Mouse (Mus musculus) midbrain, embryonic 11.5 days (tissue): Measurements from ENCODE around the gene Ankrd65. TPM values are rescaled to one million over a fixed set of nuclear protein-coding genes. Genes with fewer than 3 reads are reported as not detected.

Experiments used
- ATAC-seq: fragments of 200-750 bp; cut with Nextera tagmentation; 2 replicates; pipeline ENCODE4 v1.8.0; 2017; ENCODE audit warnings: moderate TSS enrichment, moderate library complexity; ENCODE audit not compliant: low FRiP score
- DNase-seq: peaks from one replicate; pipeline ENCODE4 v3.0.0; 2015; ENCODE audit warnings: low spot score; ENCODE audit errors: missing footprints
- H3K27ac ChIP-seq: fragments of 300-500 bp; sonication (generic); 2 replicates; pipeline ENCODE4 v1.5.1; 2014; ENCODE audit warnings: low read depth, low read length
- H3K27me3 ChIP-seq: fragments of 300-500 bp; sonication (generic); 2 replicates; pipeline ENCODE4 v1.6.1; 2014; ENCODE audit warnings: mild to moderate bottlenecking, low read length, moderate library complexity, mixed read lengths; ENCODE audit not compliant: control insufficient read depth, insufficient read depth
- H3K36me3 ChIP-seq: fragments of 300-500 bp; sonication (generic); 2 replicates; pipeline ENCODE4 v1.6.1; 2014; ENCODE audit warnings: mild to moderate bottlenecking, low read length, moderate library complexity, mixed read lengths; ENCODE audit not compliant: control insufficient read depth, insufficient read depth
- H3K4me1 ChIP-seq: fragments of 300-500 bp; sonication (generic); 2 replicates; pipeline ENCODE4 v1.6.1; 2014; ENCODE audit warnings: low read length; ENCODE audit not compliant: control insufficient read depth, insufficient read depth
- H3K4me2 ChIP-seq: fragments of 300-500 bp; sonication (generic); 2 replicates; pipeline ENCODE4 v1.6.1; 2014; ENCODE audit warnings: mild to moderate bottlenecking, moderate library complexity
- H3K4me3 ChIP-seq: fragments of 300-500 bp; sonication (generic); 2 replicates; pipeline ENCODE4 v1.5.1; 2014; ENCODE audit warnings: low read depth, low read length
- H3K9ac ChIP-seq: fragments of 300-500 bp; sonication (generic); 2 replicates; pipeline ENCODE4 v1.6.1; 2014; ENCODE audit warnings: low read length
- H3K9me3 ChIP-seq: fragments of 300-500 bp; sonication (generic); 2 replicates; pipeline ENCODE4 v1.6.1; 2016; ENCODE audit warnings: low read length; ENCODE audit not compliant: control insufficient read depth
- WGBS: fragments of 180-500 bp; shearing (Covaris S2); extraction: QIAGEN DNeasy Blood & Tissue Kit; methylation state at CpG from one replicate; pipeline ENCODE4 v1.1.7; 2014; 5-methylcytosine and 5-hydroxymethylcytosine counted together
- polyA plus RNA-seq: library from polyadenylated mRNA; unstranded; fragments of >200 nt; fragmentation: Nextera tagmentation; extraction: Ambion mirVana; gene quantifications from 2 replicates; pipeline ENCODE4 v1.2.1, GENCODE M21; 2014

Ankrd65 gene
- polyA plus RNA-seq, 1 experiment from 2014 or later = not detected

DNA sequence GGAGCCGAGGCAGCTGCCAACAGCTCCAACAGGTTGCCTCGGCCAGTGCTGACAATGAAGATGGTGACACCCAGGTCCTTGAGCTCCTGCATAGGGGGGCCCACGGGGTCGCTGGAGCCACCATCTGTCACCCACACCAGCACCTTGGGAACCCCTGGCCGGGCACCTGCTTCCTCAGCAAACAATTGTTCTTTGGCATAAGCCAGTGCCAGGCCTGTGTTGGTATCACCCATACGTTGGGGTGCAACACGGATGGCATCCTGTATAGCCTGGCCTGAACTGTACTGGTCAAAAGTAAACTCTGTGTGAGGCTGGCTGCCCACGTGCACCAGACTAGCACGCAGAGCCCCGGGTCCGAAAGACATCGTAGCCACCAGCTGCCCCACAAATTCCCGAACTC, 17.5 kb upstream of the Ankrd65 start:
- no peak for ATAC-seq
- H3K27me3 ChIP-seq = peaks cover 21% of the 10 kb centered on the region

DNA sequence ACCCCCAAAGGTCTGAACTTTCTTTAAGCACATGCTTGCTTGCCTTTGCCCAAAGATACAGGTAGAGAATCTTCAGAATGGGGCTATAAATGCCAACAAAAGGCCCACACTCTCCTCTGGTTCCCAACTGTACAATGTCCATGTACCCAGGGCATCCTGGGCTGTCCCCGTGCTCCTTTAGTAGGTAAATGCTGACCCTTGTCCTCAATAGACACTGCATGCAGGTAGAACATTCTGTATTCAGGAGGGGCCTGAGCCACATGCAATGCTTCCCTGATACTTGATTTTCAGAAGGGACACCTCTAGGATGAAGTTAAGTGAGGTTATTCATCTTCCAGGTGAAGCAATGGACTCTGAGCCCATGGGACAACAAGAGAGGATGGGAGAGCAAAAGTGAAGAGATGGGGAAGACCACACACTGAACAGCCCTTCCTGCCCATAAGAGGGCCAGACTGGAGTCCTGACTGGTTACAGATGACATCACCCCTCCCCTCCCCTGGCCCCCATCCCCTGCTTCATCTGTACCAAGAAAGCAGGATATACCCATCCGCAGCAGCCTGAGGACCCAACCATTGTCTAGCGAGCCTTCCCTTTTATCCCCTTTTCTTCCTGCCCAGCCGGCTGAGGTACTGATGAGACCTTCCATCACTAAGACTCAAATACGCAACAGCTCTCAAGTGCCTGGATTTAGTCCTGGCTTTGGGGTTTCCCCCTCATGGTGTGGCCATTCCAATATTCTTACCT, 16.7 kb upstream of the Ankrd65 start:
- H3K4me3 ChIP-seq = peak overlapping the region; percentile 33; the same call in 1 of the 2 replicates
- ATAC-seq = no peak
- 37% methylated on average over 5 of the region's 5 CpGs for WGBS
- H3K27me3 ChIP-seq = peaks cover 21% of the 10 kb centered on the region
- no peak overlapping the region for H3K9ac ChIP-seq
- DNase-seq = no peak
- no peaks in the 10 kb centered on the region for H3K9me3 ChIP-seq
- H3K4me1 ChIP-seq = peaks cover 12% of the 10 kb centered on the region
- H3K4me2 ChIP-seq = peak overlapping the region; percentile 51
- H3K27ac ChIP-seq = no peak overlapping the region
- H3K36me3 ChIP-seq = no peaks in the 10 kb centered on the region

More for the DNA sequence above, 17.5 kb upstream of the Ankrd65 start:
- DNase-seq = no peak
- Histone ChIP-seq H3K4me1 (peaks cover 12% of the 10 kb centered on the region), H3K36me3 (no peaks in the 10 kb centered on the region), H3K4me2 (no peak overlapping the region), H3K4me3 (no peak overlapping the region), H3K9me3 (no peaks in the 10 kb centered on the region), H3K9ac (no peak overlapping the region), H3K27ac (no peak overlapping the region)
- 90% methylated on average over 13 of the region's 13 CpGs for WGBS

DNA sequence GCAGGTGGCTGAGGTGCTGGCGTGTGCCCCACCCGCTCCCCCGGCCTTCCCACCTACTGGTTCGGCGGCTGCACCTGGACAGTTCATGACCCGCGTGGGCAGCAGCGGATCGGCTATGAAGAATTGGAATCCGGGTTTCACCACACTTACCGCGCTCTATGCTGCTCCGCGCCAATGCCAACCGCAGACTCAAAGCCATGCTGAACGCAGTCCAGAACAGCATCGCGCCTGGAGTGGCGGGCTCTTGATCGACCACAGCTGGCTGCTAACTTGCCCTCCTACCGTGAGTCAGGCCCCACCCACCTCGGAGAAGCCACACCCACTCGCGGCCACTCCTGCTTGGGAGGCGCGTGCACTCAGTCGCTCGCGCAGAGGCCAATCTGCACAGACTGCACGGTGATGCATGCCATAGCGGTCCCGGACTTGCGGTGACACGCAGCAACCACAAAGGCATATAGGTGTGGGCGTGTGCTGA, 15.9 kb upstream of the Ankrd65 start, which contains the start of gene Vwa1:
Gene Vwa1, minus strand, starts transcription at position 419 of the 475 bp plus-strand sequence.
- 4% methylated on average over 35 of the region's 35 CpGs for WGBS
- Histone ChIP-seq H3K27me3 (peaks cover 21% of the 10 kb centered on the region), H3K4me3 (peak within 1 kb of the TSS; percentile 33), H3K9me3 (no peaks in the 10 kb centered on the region), H3K36me3 (no peaks in the 10 kb centered on the region), H3K4me1 (peaks cover 12% of the 10 kb centered on the region), H3K4me2 (peak within 1 kb of the TSS; percentile 51), H3K27ac (no peak within 1 kb of the TSS), H3K9ac (peak within 1 kb of the TSS; percentile 42)
- ATAC-seq = peak; percentile 41
- DNase-seq = peak; percentile 95

DNA sequence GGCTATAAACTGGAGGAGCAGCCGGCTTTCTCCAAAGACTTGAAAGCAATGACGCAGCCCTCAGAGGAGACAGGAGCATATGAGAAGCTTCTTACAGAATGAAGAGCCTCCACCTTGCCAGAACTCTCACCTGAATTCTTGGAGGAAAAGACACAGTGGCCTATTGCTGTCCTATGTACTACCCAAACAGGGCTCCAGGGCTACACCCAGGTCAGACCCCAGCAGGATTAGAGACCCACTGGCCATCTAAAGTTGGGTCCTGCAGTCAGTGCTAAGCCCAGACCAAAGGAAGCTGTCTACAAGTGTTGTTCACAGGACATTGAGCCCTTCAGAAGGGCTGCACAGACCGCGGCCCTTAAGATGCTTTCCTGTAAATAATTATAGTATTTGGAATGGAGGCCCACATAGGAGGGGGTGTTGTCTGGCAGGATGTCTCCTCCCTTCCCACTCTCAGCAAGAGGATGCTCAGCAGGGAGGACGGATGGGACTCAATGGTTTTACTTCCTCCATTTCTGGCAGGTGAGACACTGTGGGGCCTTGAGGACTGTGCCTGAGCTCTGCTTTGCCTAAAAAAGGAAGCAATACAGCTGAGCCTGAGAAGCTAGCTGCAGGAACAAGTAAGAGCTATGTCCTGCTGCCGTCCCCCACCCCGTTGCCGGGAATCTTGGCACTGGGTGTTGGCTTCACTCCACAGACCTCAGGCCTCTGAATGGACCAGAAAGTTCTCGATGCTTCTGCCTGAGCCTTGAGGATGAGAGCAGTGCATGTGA, 15.1 kb upstream of the Ankrd65 start:
- no peak overlapping the region for H3K27ac ChIP-seq

DNA sequence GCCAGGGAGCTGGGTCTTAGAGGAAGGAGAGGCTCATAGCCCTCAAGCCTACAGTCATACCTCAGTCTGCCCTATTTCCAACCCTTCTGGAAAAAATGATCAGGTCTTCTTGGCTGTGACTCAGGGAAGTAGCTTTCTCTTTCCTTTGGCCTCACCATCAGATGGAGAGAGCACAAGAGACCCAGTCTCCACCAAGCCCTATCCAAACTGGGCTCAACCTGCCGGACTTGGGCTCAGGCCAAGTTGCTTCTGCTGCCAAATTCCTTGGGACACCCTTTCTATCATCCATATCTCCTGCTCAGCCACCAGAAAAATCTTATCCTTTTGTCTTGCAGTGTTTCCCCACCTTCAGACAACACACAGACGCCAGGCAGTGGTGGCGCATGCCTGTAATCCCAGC, 14.4 kb upstream of the Ankrd65 start:
- DNase-seq = no peak
- peaks cover 21% of the 10 kb centered on the region for H3K27me3 ChIP-seq
- H3K4me3 ChIP-seq = no peak overlapping the region
- H3K9ac ChIP-seq = no peak overlapping the region
- no peaks in the 10 kb centered on the region for H3K9me3 ChIP-seq
- H3K4me1 ChIP-seq = peaks cover 7% of the 10 kb centered on the region; the same call in 1 of the 2 replicates
- no peak for ATAC-seq
- WGBS = 73% methylated on average over 3 of the region's 3 CpGs
- no peak overlapping the region; the same call in 1 of the 2 replicates for H3K27ac ChIP-seq
- no peak overlapping the region for H3K4me2 ChIP-seq
- H3K36me3 ChIP-seq = no peaks in the 10 kb centered on the region

More for the DNA sequence above, 15.1 kb upstream of the Ankrd65 start:
- Histone ChIP-seq H3K27me3 (peaks cover 21% of the 10 kb centered on the region), H3K4me3 (no peak overlapping the region), H3K9ac (peak overlapping the region; percentile 42; the same call in 1 of the 2 replicates), H3K4me2 (peak overlapping the region; percentile 51; the same call in 1 of the 2 replicates), H3K4me1 (peaks cover 10% of the 10 kb centered on the region), H3K9me3 (no peaks in the 10 kb centered on the region), H3K36me3 (no peaks in the 10 kb centered on the region)
- DNase-seq = no peak
- no peak for ATAC-seq
- WGBS = 63% methylated on average over 9 of the region's 9 CpGs

DNA sequence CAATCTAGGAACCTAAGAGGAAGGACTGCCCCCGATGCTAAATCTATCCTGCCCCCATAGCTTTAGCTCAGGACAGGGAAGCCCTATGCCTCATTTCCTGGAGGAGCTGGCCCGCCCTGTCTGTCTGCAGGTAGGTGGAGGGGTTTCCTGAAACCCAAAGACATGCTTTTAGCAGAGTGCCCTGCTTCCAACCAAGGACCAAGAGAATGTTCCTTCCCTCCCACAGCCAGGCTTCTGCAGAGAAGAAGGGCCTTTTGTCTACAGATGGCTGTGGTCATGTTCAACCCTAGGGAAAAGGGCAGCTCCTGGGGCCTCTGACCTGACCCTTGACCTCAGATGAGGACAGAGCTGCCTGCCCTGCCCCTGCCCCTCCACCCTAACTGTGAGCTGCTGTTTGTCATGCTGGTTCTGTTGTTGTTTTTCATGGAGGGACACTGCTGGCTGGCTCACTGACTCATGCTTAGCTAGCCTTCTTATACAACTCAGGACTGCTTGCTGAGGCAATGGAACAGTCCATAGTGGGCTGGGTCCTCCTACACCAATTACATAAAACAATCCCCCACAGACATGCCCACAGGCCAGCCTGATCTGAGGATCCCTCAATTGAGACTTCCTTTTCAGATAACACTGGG, 13.4 kb upstream of the Ankrd65 start:
- Histone ChIP-seq H3K27me3 (peaks cover 21% of the 10 kb centered on the region), H3K4me2 (no peak overlapping the region), H3K4me1 (peaks cover 7% of the 10 kb centered on the region; the same call in 1 of the 2 replicates), H3K27ac (no peak overlapping the region), H3K9me3 (no peaks in the 10 kb centered on the region), H3K36me3 (no peaks in the 10 kb centered on the region), H3K4me3 (no peak overlapping the region), H3K9ac (no peak overlapping the region)
- 30% methylated on average over 2 of the region's 2 CpGs for whole genome bisulfite sequencing
- DNase-seq (no peak), ATAC-seq (no peak)

DNA sequence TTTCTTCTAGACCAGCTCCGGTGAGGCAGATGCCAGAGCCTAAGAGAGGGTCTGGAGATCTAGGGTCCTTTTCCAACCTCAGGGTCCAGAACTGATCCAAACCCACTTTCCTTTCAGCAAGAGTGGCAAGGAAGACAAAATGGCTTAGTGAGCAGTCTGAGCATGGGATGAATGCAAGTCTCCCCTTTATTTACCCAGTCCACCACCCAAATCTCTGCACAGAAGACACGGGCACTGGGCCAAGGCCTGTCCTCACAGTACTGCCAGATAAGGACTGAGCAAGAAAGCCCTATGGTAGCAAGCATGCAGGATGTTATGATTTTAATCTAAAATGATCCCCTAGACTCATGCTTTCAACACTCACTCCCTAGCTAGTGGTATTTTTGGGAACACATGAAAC, 12.4 kb upstream of the Ankrd65 start:
- Histone ChIP-seq H3K27me3 (peaks cover 21% of the 10 kb centered on the region), H3K9me3 (no peaks in the 10 kb centered on the region), H3K4me1 (peaks cover 7% of the 10 kb centered on the region; the same call in 1 of the 2 replicates), H3K9ac (no peak overlapping the region), H3K4me3 (no peak overlapping the region), H3K4me2 (no peak overlapping the region), H3K36me3 (no peaks in the 10 kb centered on the region), H3K27ac (no peak overlapping the region)
- ATAC-seq = no peak
- 90% methylated on average over 2 of the region's 2 CpGs for WGBS
- DNase-seq = no peak

DNA sequence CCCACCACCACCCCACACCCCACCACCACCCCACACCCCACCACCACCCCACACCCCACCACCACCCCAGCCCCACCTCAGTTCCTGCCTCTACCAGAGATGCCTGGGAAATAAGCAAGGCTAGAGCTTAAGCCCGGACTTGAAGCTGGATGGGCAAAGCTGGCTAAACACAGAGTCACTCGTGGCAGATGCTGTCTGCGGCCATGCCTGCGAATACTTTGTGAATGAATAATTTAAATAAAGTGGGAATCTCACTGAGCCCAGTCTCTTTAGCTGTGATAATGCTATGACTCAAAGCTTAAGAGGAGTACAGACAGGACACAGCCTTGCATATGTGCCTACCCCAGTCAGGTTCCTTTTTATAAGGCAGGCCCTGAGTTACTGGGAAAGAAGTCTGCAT, 10.7 kb upstream of the Ankrd65 start:
- H3K9ac ChIP-seq = no peak overlapping the region
- no peaks in the 10 kb centered on the region for H3K36me3 ChIP-seq
- WGBS = 87% methylated on average over 4 of the region's 4 CpGs
- DNase-seq (no peak), ATAC-seq (no peak)
- peaks cover 6% of the 10 kb centered on the region; the same call in 1 of the 2 replicates for H3K27me3 ChIP-seq
- no peak overlapping the region for H3K27ac ChIP-seq
- H3K9me3 ChIP-seq = no peaks in the 10 kb centered on the region
- no peak overlapping the region for H3K4me3 ChIP-seq
- H3K4me1 ChIP-seq = peaks cover 7% of the 10 kb centered on the region; the same call in 1 of the 2 replicates
- H3K4me2 ChIP-seq = no peak overlapping the region
